9 mouse cellular contexts compared by ENCODE assay signal in the genomic region with DNA sequence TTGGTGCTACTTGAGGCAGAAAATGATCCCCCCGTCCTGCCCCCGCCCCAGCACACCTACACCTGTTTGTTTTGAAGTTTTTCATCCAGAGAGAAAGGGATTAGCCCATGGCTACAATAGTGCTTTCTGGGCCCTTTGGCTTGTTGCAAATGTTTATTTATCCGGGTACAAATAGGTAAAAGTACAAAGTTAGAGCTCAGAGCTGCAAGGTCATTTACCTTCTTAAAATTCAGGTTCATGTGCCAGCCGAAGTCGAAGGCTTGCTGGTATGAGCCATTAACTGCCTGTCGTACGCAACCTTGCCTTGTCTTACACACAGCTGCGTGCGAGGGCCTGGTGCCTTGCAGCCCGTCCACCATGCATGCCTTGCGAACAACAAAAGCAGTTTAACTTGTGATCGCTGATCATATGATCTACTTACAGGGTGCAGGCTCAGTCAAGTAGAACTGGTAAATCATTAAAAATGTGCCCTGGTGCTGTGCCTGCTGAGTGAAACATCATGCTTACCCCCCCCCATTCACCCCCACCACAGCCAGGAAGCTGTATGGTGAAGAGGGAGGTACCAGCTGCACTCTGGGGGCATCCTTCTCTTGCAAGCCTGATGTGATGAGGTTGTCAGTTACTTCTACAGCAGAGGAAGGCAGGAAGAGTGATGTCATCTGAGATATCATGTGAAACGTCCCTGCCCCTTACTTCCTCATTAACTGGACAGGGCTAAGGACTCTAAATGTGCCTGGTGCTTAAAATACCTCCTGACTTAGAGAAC.
A peak's percentile ranks its signal among the peaks of the same experiment; 100 is the strongest.
DNase-seq lines count a peak whose midpoint lies in the region; ATAC-seq lines count a peak whose summit lies in the region.
"Had no signal": no experiment of that assay in that cellular context is flagged by ENCODE, and none has a peak within 500 bp of the region (broad histone marks: within the 10 kb centered on the region; RNA-seq: fewer than 3 reads in every experiment).

No protein-coding gene starts in this region.

- no peak overlapping the region for H3K4me3 ChIP-seq in hindbrain, embryonic 10.5 days
- H3K4me3 ChIP-seq in hindbrain, embryonic 12.5 days = no peak overlapping the region

- no peak overlapping the region for H3K4me2 ChIP-seq in hindbrain, embryonic 12.5 days (replicated peaks)

- H3K4me1 ChIP-seq in hindbrain, embryonic 10.5 days (replicated peaks) = peaks cover 9% of the 10 kb centered on the region
- H3K4me1 ChIP-seq in hindbrain, embryonic 12.5 days = peaks cover 4% of the 10 kb centered on the region; the same call in 1 of the 2 replicates

- H3K27ac ChIP-seq in hindbrain, embryonic 10.5 days = peak overlapping the region; percentile 50
- H3K27ac ChIP-seq in hindbrain, embryonic 12.5 days = no peak overlapping the region

- 78% methylated on average over 13 of the region's 13 CpGs for WGBS in hindbrain, embryonic 10.5 days
- 71% methylated on average over 13 of the region's 13 CpGs for WGBS in hindbrain, embryonic 12.5 days

- no peaks in the 10 kb centered on the region for H3K36me3 ChIP-seq in hindbrain, embryonic 10.5 days
- H3K36me3 ChIP-seq in hindbrain, embryonic 12.5 days = no peaks in the 10 kb centered on the region

- H3K27me3 ChIP-seq in hindbrain, embryonic 10.5 days (ENCODE audit: insufficient read depth, poor library complexity, severe bottlenecking) = no peaks in the 10 kb centered on the region
- H3K27me3 ChIP-seq in hindbrain, embryonic 12.5 days = no peaks in the 10 kb centered on the region

- ATAC-seq in hindbrain, embryonic 12.5 days (ENCODE audit: low FRiP score) = no peak
- no peak for ATAC-seq in monocyte, adult 5-6 weeks (replicated peaks; ENCODE audit: insufficient number of reproducible peaks, low FRiP score, low TSS enrichment, poor library complexity, severe bottlenecking)

- no peaks in the 10 kb centered on the region for H3K9me3 ChIP-seq in hindbrain, embryonic 10.5 days
- no peaks in the 10 kb centered on the region for H3K9me3 ChIP-seq in hindbrain, embryonic 12.5 days (replicated peaks)

- H3K9ac ChIP-seq in hindbrain, embryonic 12.5 days = no peak overlapping the region

- no peak for DNase-seq in hindbrain, embryonic 10.5 days (ENCODE audit: low spot score)
- peak; percentile 12 for DNase-seq in thymus, postnatal 25 days
- DNase-seq in thymus, adult 18-20 months = no peak
- DNase-seq in kidney, postnatal 10 days = peak; percentile 79
- no peak for DNase-seq in cerebellum, adult 18-20 months
- no peak for DNase-seq in cerebellum, postnatal 10 days
- DNase-seq: cerebellum, adult 2 months had no signal

Comparison
In these comparisons a context has a peak if more than half of its experiments do, and no peak if none do; other contexts are left out.
1. DNase-seq: peak in thymus, postnatal 25 days (single experiment) and kidney, postnatal 10 days (single experiment); none in hindbrain, embryonic 10.5 days (single experiment), thymus, adult 18-20 months (0 of 2), cerebellum, adult 18-20 months (0 of 2) and cerebellum, postnatal 10 days (0 of 2).